ENCODE assay signal across 18 mouse cellular contexts in genomic region chr14:58208401-58208800, GRCm38 (mm10).
"Had no signal": no experiment of that assay in that cellular context is flagged by ENCODE, and none has a peak within 500 bp of the region (broad histone marks: within the 10 kb centered on the region; RNA-seq: fewer than 3 reads in every experiment).

No protein-coding gene starts in this region.

- H3K27ac ChIP-seq: intestine, embryonic 15.5 days; kidney, postnatal 0 days; limb, embryonic 10.5 days; limb, embryonic 13.5 days; liver, embryonic 12.5 days; liver, embryonic 15.5 days; lung, embryonic 15.5 days; stomach, postnatal 0 days had no signal

- H3K9me3 ChIP-seq: intestine, embryonic 15.5 days; limb, embryonic 10.5 days; limb, embryonic 13.5 days; liver, embryonic 12.5 days; liver, embryonic 15.5 days; lung, embryonic 15.5 days had no signal

- H3K4me2 ChIP-seq: intestine, embryonic 15.5 days; limb, embryonic 13.5 days; liver, embryonic 12.5 days; liver, embryonic 15.5 days; lung, embryonic 15.5 days; midbrain, embryonic 11.5 days had no signal

- H3K4me3 ChIP-seq: intestine, embryonic 15.5 days; limb, embryonic 10.5 days; limb, embryonic 13.5 days; liver, embryonic 12.5 days; liver, embryonic 15.5 days; lung, embryonic 15.5 days had no signal

- H3K27me3 ChIP-seq: intestine, embryonic 15.5 days; limb, embryonic 13.5 days; liver, embryonic 12.5 days; liver, embryonic 15.5 days; lung, embryonic 15.5 days had no signal

- H3K36me3 ChIP-seq: intestine, embryonic 15.5 days; limb, embryonic 10.5 days; limb, embryonic 13.5 days; liver, embryonic 12.5 days; liver, embryonic 15.5 days; lung, embryonic 15.5 days had no signal

- H3K4me1 ChIP-seq: intestine, embryonic 15.5 days; limb, embryonic 10.5 days; limb, embryonic 13.5 days; liver, embryonic 12.5 days; liver, embryonic 15.5 days; lung, embryonic 15.5 days had no signal

- DNase-seq: liver; lung, adult 18-20 months; lung, postnatal 10 days; lung, postnatal 36 days; midbrain, embryonic 14.5 days; right cerebral cortex, postnatal 4 days; thymus, adult 2 months; thymus, postnatal 14 days; thymus, postnatal 4 days had no signal

- H3K9ac ChIP-seq: intestine, embryonic 15.5 days; limb, embryonic 13.5 days; liver, embryonic 12.5 days; liver, embryonic 15.5 days; lung, embryonic 15.5 days had no signal

- ATAC-seq: intestine, embryonic 15.5 days; liver, embryonic 12.5 days had no signal
